Mouse (Mus musculus) urinary bladder, postnatal 14 days (tissue): ENCODE data around the gene Gm10334.
"Not testable (repeated sequence)": the region's sequence is repeated elsewhere in the genome, so short reads cannot be mapped to it uniquely, and the experiment has no call there.

Experiments used
- DNase-seq: peaks from one replicate; pipeline ENCODE4 v3.0.0; 2021; ENCODE audit warnings: low spot score

Gene Gm10334

GRCm38 (mm10) chr6:41446045-41446444 is at the start of gene Gm10334:
Gm10334 (minus strand) TSS chr6:41446145.
- not testable (repeated sequence) for DNase-seq

GRCm38 (mm10) chr6:41458632-41459031 is 12.7 kb upstream of the Gm10334 start, which contains the start of gene Prss1:
Prss1 (plus strand) TSS chr6:41458932.
- DNase-seq = not testable (repeated sequence)

- not testable (repeated sequence) for DNase-seq
These were observed 3.7 kb downstream of the Gm10334 start for GRCm38 (mm10) chr6:41442261-41442660.
